Mouse (Mus musculus) liver, postnatal 0 days (tissue): ENCODE measurements around the gene Tas1r2.
A peak's percentile ranks its signal among the peaks of the same experiment; 100 is the strongest.

Experiments
- CTCF ChIP-seq: sonication (generic); IDR thresholded peaks from 2 replicates; pipeline ENCODE4 v1.5.1; 2016; ENCODE audit warnings: antibody characterized with exemption, low read depth
- EP300 ChIP-seq: IDR thresholded peaks from 2 replicates; pipeline ENCODE4 v1.6.1; 2016; ENCODE audit warnings: antibody characterized with exemption, low read depth, mild to moderate bottlenecking

DNA sequence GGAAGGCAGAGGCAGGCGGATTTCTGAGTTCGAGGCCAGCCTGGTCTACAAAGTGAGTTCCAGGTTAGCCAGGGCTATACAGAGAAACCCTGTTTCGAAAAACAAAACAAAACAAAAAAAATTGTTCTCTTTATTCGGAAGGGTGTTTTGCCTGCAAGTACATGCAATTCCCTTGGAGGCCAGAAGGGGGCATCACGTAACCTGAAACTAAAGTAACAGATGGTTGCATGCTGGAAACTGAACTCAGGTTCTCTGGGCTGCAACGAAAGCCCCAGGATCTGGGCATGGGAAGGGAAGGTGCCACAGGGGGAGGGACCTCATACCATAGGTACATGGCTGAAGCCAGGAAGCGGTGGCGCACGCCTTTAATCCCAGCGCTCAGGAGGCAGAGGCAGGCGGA is 50.1 kb downstream of the Tas1r2 start:
- TF ChIP-seq EP300 (no peak), CTCF (peak; percentile 54)
